8 mouse cellular contexts compared by ENCODE assay signal in the genomic region with DNA sequence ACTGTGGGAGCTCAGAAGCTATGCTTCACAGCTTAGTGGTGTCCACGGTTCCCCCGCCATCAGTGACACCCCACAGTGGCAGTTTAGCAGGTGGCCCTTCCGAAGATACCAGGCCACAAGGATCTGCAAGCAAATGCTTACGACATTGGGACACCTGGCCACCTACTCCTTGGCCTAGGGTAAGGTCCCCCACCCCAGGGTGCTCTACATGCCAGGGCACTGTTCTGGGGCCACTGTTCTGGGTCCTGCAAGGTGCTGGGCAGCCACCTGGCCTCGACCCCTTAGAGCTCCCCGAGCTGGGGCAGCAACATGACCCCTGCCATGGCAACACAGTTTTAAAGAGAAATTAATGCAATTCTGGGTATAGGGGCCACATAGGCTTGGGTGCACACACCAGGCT. TPM values are rescaled to one million over a fixed set of nuclear protein-coding genes. Genes with fewer than 3 reads are reported as not detected.
DNase-seq lines count a peak whose midpoint lies in the region; ATAC-seq and TF ChIP-seq lines count a peak whose summit lies in the region.

No protein-coding gene starts in this region.

- peak overlapping the region; percentile 95 for H3K4me2 ChIP-seq in embryonic facial prominence, embryonic 11.5 days (ENCODE audit: low read depth, low read length)
- peak overlapping the region; percentile 98 for H3K4me2 ChIP-seq in hindbrain, embryonic 16.5 days (ENCODE audit: low read length)
- H3K4me2 ChIP-seq in midbrain, postnatal 0 days (ENCODE audit: low read depth, low read length, poor library complexity, severe bottlenecking), result peak overlapping the region; percentile 91

- peak overlapping the region; percentile 97 for H3K27ac ChIP-seq in layer of hippocampus, adult 2 months
- no peak overlapping the region for H3K27ac ChIP-seq in embryonic facial prominence, embryonic 11.5 days (replicated peaks; ENCODE audit: low read depth, low read length)
- H3K27ac ChIP-seq in hindbrain, embryonic 16.5 days (ENCODE audit: low read depth, low read length), result no peak overlapping the region
- H3K27ac ChIP-seq in midbrain, postnatal 0 days (ENCODE audit: low read depth, low read length), result no peak overlapping the region; the same call in 1 of the 2 replicates

- no peak for DNase-seq in layer of hippocampus, adult 2 months (ENCODE audit: low spot score in 2 of 2)
- no peak for DNase-seq in layer of hippocampus, postnatal 36 days
- DNase-seq in embryonic facial prominence, embryonic 11.5 days (ENCODE audit: low spot score), result no peak
- no peak for DNase-seq in midbrain, postnatal 0 days (ENCODE audit: low spot score)
- DNase-seq in adrenal gland, postnatal 14 days, result no peak
- DNase-seq in layer of hippocampus, postnatal 10 days (ENCODE audit: low spot score in 2 of 2), result no peak
- no peak for DNase-seq in MN1 (ENCODE audit: low spot score)

- H3K9me3 ChIP-seq in embryonic facial prominence, embryonic 11.5 days (replicated peaks; ENCODE audit: control insufficient read depth, low read length), result no peaks in the 10 kb centered on the region
- no peaks in the 10 kb centered on the region for H3K9me3 ChIP-seq in hindbrain, embryonic 16.5 days (ENCODE audit: control insufficient read depth, low read length)
- H3K9me3 ChIP-seq in midbrain, postnatal 0 days (ENCODE audit: low read length), result no peaks in the 10 kb centered on the region

- TF ChIP-seq CTCF in layer of hippocampus, adult 2 months (conservative IDR thresholded peaks at IDR 0.05), result no peak
- no peak for TF ChIP-seq CTCF in midbrain, postnatal 0 days (IDR thresholded peaks at IDR 0.05)

- ATAC-seq in embryonic facial prominence, embryonic 11.5 days (replicated peaks; ENCODE audit: insufficient number of reproducible peaks, low FRiP score, low TSS enrichment, low read depth), result no peak
- ATAC-seq in hindbrain, embryonic 16.5 days, result no peak
- no peak for ATAC-seq in midbrain, postnatal 0 days (ENCODE audit: low FRiP score)

- 73% methylated on average over 6 of the region's 6 CpGs for WGBS in embryonic facial prominence, embryonic 11.5 days
- WGBS in hindbrain, embryonic 16.5 days, result 78% methylated on average over 6 of the region's 6 CpGs
- 74% methylated on average over 6 of the region's 6 CpGs for WGBS in midbrain, postnatal 0 days

- peaks cover 3% of the 10 kb centered on the region; the same call in 1 of the 2 replicates for H3K4me1 ChIP-seq in embryonic facial prominence, embryonic 11.5 days (ENCODE audit: control insufficient read depth, insufficient read depth, low read length)
- peaks cover 24% of the 10 kb centered on the region for H3K4me1 ChIP-seq in hindbrain, embryonic 16.5 days (ENCODE audit: control insufficient read depth, insufficient read depth, low read depth, low read length)
- peaks cover 6% of the 10 kb centered on the region; the same call in 1 of the 2 replicates for H3K4me1 ChIP-seq in midbrain, postnatal 0 days (ENCODE audit: insufficient read depth, low read length)

- peak overlapping the region; percentile 91 for H3K4me3 ChIP-seq in layer of hippocampus, adult 2 months
- peak overlapping the region; percentile 86 for H3K4me3 ChIP-seq in embryonic facial prominence, embryonic 11.5 days (ENCODE audit: low read depth, low read length)
- peak overlapping the region; percentile 77 for H3K4me3 ChIP-seq in hindbrain, embryonic 16.5 days (ENCODE audit: low read length)
- H3K4me3 ChIP-seq in midbrain, postnatal 0 days (ENCODE audit: low read depth, low read length), result peak overlapping the region; percentile 69

- peak overlapping the region; percentile 87 for H3K9ac ChIP-seq in embryonic facial prominence, embryonic 11.5 days (replicated peaks; ENCODE audit: low read length)
- H3K9ac ChIP-seq in hindbrain, embryonic 16.5 days (ENCODE audit: low read depth, low read length), result peak overlapping the region; percentile 78
- H3K9ac ChIP-seq in midbrain, postnatal 0 days (replicated peaks; ENCODE audit: low read length, poor library complexity, severe bottlenecking), result peak overlapping the region; percentile 83

- H3K27me3 ChIP-seq in embryonic facial prominence, embryonic 11.5 days (ENCODE audit: control insufficient read depth, insufficient read depth, low read length), result no peaks in the 10 kb centered on the region
- H3K27me3 ChIP-seq in hindbrain, embryonic 16.5 days (replicated peaks; ENCODE audit: control insufficient read depth, insufficient read depth, low read length), result no peaks in the 10 kb centered on the region
- no peaks in the 10 kb centered on the region for H3K27me3 ChIP-seq in midbrain, postnatal 0 days (ENCODE audit: insufficient read depth, low read length)

- peaks cover 12% of the 10 kb centered on the region for H3K36me3 ChIP-seq in embryonic facial prominence, embryonic 11.5 days (replicated peaks; ENCODE audit: control insufficient read depth, insufficient read depth, low read depth, low read length)
- H3K36me3 ChIP-seq in hindbrain, embryonic 16.5 days (ENCODE audit: control insufficient read depth, insufficient read depth, low read length), result peaks cover 20% of the 10 kb centered on the region
- peaks cover 28% of the 10 kb centered on the region for H3K36me3 ChIP-seq in midbrain, postnatal 0 days (ENCODE audit: insufficient read depth, low read length)

RNA-seq across cellular contexts. Expression of a gene that starts 1.0 kb away (rescaled TPM):
- total RNA-seq in layer of hippocampus, adult 2 months (2021), result 10 to 100 TPM; 83.1 to 93.5 TPM
- 10 to 100 TPM; 77.1 to 90.0 TPM for total RNA-seq in layer of hippocampus, postnatal 36 days (2021)
- 31.9 and 44.2 TPM in 2 replicates for polyA plus RNA-seq in embryonic facial prominence, embryonic 11.5 days (2014; fragmentation: Nextera tagmentation; extraction: Ambion mirVana)
- polyA plus RNA-seq in hindbrain, embryonic 16.5 days (2015; fragmentation: Nextera tagmentation; extraction: Ambion mirVana), result 68.9 and 82.7 TPM in 2 replicates
- 83.0 and 93.1 TPM in 2 replicates for total RNA-seq in midbrain, postnatal 0 days (2014; rRNA removed)
- polyA plus RNA-seq in midbrain, postnatal 0 days (2015; fragmentation: Nextera tagmentation; extraction: Ambion mirVana), result 58.1 and 63.3 TPM in 2 replicates
- total RNA-seq in adrenal gland, postnatal 14 days (2021), result 102 and 107 TPM in 2 replicates
- 100 to 1,000 TPM in 1 of 2 experiments, 10 to 100 TPM in 1; 89.3 to 116 TPM for total RNA-seq in layer of hippocampus, postnatal 10 days (2021)

RNA-seq across cellular contexts. Expression of a gene that starts 4.8 kb away (rescaled TPM):
- under 1 TPM; 0.39 to 0.95 TPM for total RNA-seq in layer of hippocampus, adult 2 months (2021)
- under 1 TPM; 0.40 to 0.65 TPM for total RNA-seq in layer of hippocampus, postnatal 36 days (2021)
- polyA plus RNA-seq in embryonic facial prominence, embryonic 11.5 days (2014; fragmentation: Nextera tagmentation; extraction: Ambion mirVana), result 0.20 and 0.31 TPM in 2 replicates
- polyA plus RNA-seq in hindbrain, embryonic 16.5 days (2015; fragmentation: Nextera tagmentation; extraction: Ambion mirVana), result 0.65 and 0.79 TPM in 2 replicates
- total RNA-seq in midbrain, postnatal 0 days (2014; rRNA removed), result 0.09 and 0.16 TPM in 2 replicates
- 0.40 and 0.41 TPM in 2 replicates for polyA plus RNA-seq in midbrain, postnatal 0 days (2015; fragmentation: Nextera tagmentation; extraction: Ambion mirVana)
- 2.3 and 7.4 TPM in 2 replicates for total RNA-seq in adrenal gland, postnatal 14 days (2021)
- under 1 TPM in 1 of 2 experiments, not detected in 1; 0.30 TPM for total RNA-seq in layer of hippocampus, postnatal 10 days (2021)

RNA-seq across cellular contexts. Expression of a gene that starts 12.6 kb away (rescaled TPM):
- total RNA-seq in layer of hippocampus, adult 2 months (2021), result 100 to 1,000 TPM; 286 to 287 TPM
- total RNA-seq in layer of hippocampus, postnatal 36 days (2021), result 100 to 1,000 TPM; 273 to 281 TPM
- 2.5 and 2.7 TPM in 2 replicates for polyA plus RNA-seq in embryonic facial prominence, embryonic 11.5 days (2014; fragmentation: Nextera tagmentation; extraction: Ambion mirVana)
- 60.1 and 63.6 TPM in 2 replicates for polyA plus RNA-seq in hindbrain, embryonic 16.5 days (2015; fragmentation: Nextera tagmentation; extraction: Ambion mirVana)
- total RNA-seq in midbrain, postnatal 0 days (2014; rRNA removed), result 142 and 206 TPM in 2 replicates
- 61.5 and 74.0 TPM in 2 replicates for polyA plus RNA-seq in midbrain, postnatal 0 days (2015; fragmentation: Nextera tagmentation; extraction: Ambion mirVana)
- 0.48 and 0.98 TPM in 2 replicates for total RNA-seq in adrenal gland, postnatal 14 days (2021)
- total RNA-seq in layer of hippocampus, postnatal 10 days (2021), result 100 to 1,000 TPM; 259 to 261 TPM

RNA-seq across cellular contexts. Expression of a gene that starts 28.9 kb away (rescaled TPM):
- total RNA-seq in layer of hippocampus, adult 2 months (2021), result 1 to 10 TPM; 1.9 to 2.5 TPM
- total RNA-seq in layer of hippocampus, postnatal 36 days (2021), result 1 to 10 TPM; 3.0 to 3.4 TPM
- 0.77 and 0.92 TPM in 2 replicates for polyA plus RNA-seq in embryonic facial prominence, embryonic 11.5 days (2014; fragmentation: Nextera tagmentation; extraction: Ambion mirVana)
- 0.81 and 1.1 TPM in 2 replicates for polyA plus RNA-seq in hindbrain, embryonic 16.5 days (2015; fragmentation: Nextera tagmentation; extraction: Ambion mirVana)
- total RNA-seq in midbrain, postnatal 0 days (2014; rRNA removed), result 0.94 and 2.1 TPM in 2 replicates
- 1.1 and 1.2 TPM in 2 replicates for polyA plus RNA-seq in midbrain, postnatal 0 days (2015; fragmentation: Nextera tagmentation; extraction: Ambion mirVana)
- 0.85 and 1.9 TPM in 2 replicates for total RNA-seq in adrenal gland, postnatal 14 days (2021)
- 1 to 10 TPM; 1.9 to 3.2 TPM for total RNA-seq in layer of hippocampus, postnatal 10 days (2021)

RNA-seq across cellular contexts. Expression of a gene that starts 39.7 kb away (rescaled TPM):
- total RNA-seq in layer of hippocampus, adult 2 months (2021), result 10 to 100 TPM; 60.0 to 60.1 TPM
- total RNA-seq in layer of hippocampus, postnatal 36 days (2021), result 10 to 100 TPM; 55.3 to 55.8 TPM
- 13.1 and 16.1 TPM in 2 replicates for polyA plus RNA-seq in embryonic facial prominence, embryonic 11.5 days (2014; fragmentation: Nextera tagmentation; extraction: Ambion mirVana)
- polyA plus RNA-seq in hindbrain, embryonic 16.5 days (2015; fragmentation: Nextera tagmentation; extraction: Ambion mirVana), result 24.5 and 34.5 TPM in 2 replicates
- 16.2 and 17.4 TPM in 2 replicates for total RNA-seq in midbrain, postnatal 0 days (2014; rRNA removed)
- 19.1 and 21.3 TPM in 2 replicates for polyA plus RNA-seq in midbrain, postnatal 0 days (2015; fragmentation: Nextera tagmentation; extraction: Ambion mirVana)
- total RNA-seq in adrenal gland, postnatal 14 days (2021), result 90.1 and 104 TPM in 2 replicates
- total RNA-seq in layer of hippocampus, postnatal 10 days (2021), result 10 to 100 TPM; 51.2 to 55.8 TPM

Comparison
In these comparisons a context has a peak if more than half of its experiments do, and no peak if none do; other contexts are left out.
1. RNA of a gene that starts 12.6 kb away (total RNA-seq): 286 to 287 TPM in layer of hippocampus, adult 2 months, 273 to 281 TPM in layer of hippocampus, postnatal 36 days, 259 to 261 TPM in layer of hippocampus, postnatal 10 days and 142 to 206 TPM in midbrain, postnatal 0 days; 0.48 to 0.98 TPM in adrenal gland, postnatal 14 days; every median in the first group is over 10 times any median in the second.
2. Peak in every context shown above with its lines, with median percentiles within 50 percentile points of each other: H3K4me3 ChIP-seq, H3K4me2 ChIP-seq and H3K9ac ChIP-seq.